Mouse (Mus musculus) natural killer cell, adult 2 months (primary cell): ENCODE measurements around the gene Kcnj4.
A peak's percentile ranks its signal among the peaks of the same experiment; 100 is the strongest.
"Not testable (repeated sequence)": the region's sequence is repeated elsewhere in the genome, so short reads cannot be mapped to it uniquely, and the experiment has no call there.

Experiments
- DNase-seq, 2 experiments: peaks; one replicate each; pipeline ENCODE4 v3.0.0; 2022; ENCODE audit warnings: low spot score in 2 of 2

Kcnj4 gene

GRCm38 (mm10) chr15:79511553-79512320 is 6.7 kb upstream of the Kcnj4 start:
- DNase-seq, result no peak

GRCm38 (mm10) chr15:79510425-79510824 is 5.4 kb upstream of the Kcnj4 start:
- DNase-seq, result no peak

GRCm38 (mm10) chr15:79509998-79510397 is 5.0 kb upstream of the Kcnj4 start:
- DNase-seq, result no peak

GRCm38 (mm10) chr15:79507055-79507828 is 2.2 kb upstream of the Kcnj4 start:
- no peak for DNase-seq

GRCm38 (mm10) chr15:79506460-79506859 is 1.4 kb upstream of the Kcnj4 start:
- no peak for DNase-seq

GRCm38 (mm10) chr15:79505616-79506283 is 709 bp upstream of the Kcnj4 start:
- no peak for DNase-seq

- no peak for DNase-seq
Observed at GRCm38 (mm10) chr15:79503438-79503837, 1.6 kb downstream of the Kcnj4 start.

GRCm38 (mm10) chr15:79502891-79503341 is 2.1 kb downstream of the Kcnj4 start:
- DNase-seq, result no peak

GRCm38 (mm10) chr15:79500110-79500509 is 4.9 kb downstream of the Kcnj4 start:
- no peak for DNase-seq

GRCm38 (mm10) chr15:79493527-79493926 is 11.5 kb downstream of the Kcnj4 start:
- no peak for DNase-seq

- no peak for DNase-seq
Observed at GRCm38 (mm10) chr15:79489463-79489862, 15.6 kb downstream of the Kcnj4 start.

GRCm38 (mm10) chr15:79481181-79481688 is 23.8 kb downstream of the Kcnj4 start:
- no peak for DNase-seq

GRCm38 (mm10) chr15:79477227-79477626 is 27.8 kb downstream of the Kcnj4 start:
- no peak for DNase-seq

- no peak for DNase-seq
Observed at GRCm38 (mm10) chr15:79473638-79474355, 31.2 kb downstream of the Kcnj4 start.

GRCm38 (mm10) chr15:79473042-79473441 is 32.0 kb downstream of the Kcnj4 start:
- DNase-seq, result peak in 1 of 2 experiments; percentile 16

GRCm38 (mm10) chr15:79471095-79471494 is 33.9 kb downstream of the Kcnj4 start:
- no peak for DNase-seq

GRCm38 (mm10) chr15:79470583-79470982 is 34.5 kb downstream of the Kcnj4 start:
- DNase-seq, result no peak

GRCm38 (mm10) chr15:79469577-79469976 is 35.5 kb downstream of the Kcnj4 start:
- DNase-seq, result no peak

GRCm38 (mm10) chr15:79466601-79467286 is 38.3 kb downstream of the Kcnj4 start:
- DNase-seq, result peak; percentile 68 to 79

GRCm38 (mm10) chr15:79456546-79456945 is 48.5 kb downstream of the Kcnj4 start:
- DNase-seq, result no peak

GRCm38 (mm10) chr15:79456104-79456503 is 48.9 kb downstream of the Kcnj4 start:
- DNase-seq, result not testable (repeated sequence)
